Mouse (Mus musculus): ENCODE results near the gene Calcb. TPM values are rescaled to one million over a fixed set of nuclear protein-coding genes. Genes with fewer than 3 reads are reported as not detected.

Calcb gene
- total RNA-seq, 2 experiments from 2014 or later: 0.47 to 0.74 TPM

DNA sequence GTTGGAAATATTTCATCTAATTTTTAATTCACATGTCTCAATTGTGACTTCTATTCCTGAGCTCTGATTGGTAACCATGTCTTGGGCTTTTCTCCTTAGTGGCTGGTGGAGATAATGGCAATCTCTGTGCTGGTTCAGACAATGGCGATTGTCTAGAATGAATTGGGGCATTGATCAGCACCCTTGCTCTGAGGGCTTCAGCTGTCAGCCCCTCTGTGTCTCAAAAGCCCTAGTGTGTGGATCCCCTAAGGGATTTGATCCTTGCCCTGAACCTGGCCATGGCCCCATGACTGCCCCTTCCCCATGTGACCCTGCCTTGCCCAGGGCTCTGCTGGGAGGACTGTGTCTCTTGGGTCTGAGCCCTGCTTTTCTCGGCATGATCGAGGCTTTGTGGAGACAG lies 29.2 kb downstream of the Calcb start:
- intact Hi-C loops (cut with DNase I): no loop called here
- no peak for DNase-seq

DNA sequence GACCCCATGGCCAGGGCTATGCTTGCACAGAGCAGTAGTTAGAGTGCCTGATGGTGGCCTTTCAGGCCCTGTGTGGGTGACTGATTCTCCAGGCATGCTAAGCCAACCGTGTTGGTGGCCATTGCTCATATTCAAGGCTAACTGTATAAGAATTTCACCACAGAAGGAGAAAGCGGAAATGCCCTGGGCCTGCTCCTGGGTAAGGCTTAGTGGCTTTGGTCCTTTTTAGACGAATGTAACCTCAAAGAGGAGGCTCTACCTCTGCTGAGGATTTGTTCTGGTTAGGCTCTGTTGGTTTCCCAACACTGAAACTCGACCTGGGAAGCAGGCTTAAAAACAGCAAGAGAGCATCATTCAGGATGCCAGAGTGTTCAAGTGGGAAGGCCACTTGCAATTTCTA lies 29.8 kb downstream of the Calcb start:
- intact Hi-C loops (cut with DNase I): no loop called here

DNA sequence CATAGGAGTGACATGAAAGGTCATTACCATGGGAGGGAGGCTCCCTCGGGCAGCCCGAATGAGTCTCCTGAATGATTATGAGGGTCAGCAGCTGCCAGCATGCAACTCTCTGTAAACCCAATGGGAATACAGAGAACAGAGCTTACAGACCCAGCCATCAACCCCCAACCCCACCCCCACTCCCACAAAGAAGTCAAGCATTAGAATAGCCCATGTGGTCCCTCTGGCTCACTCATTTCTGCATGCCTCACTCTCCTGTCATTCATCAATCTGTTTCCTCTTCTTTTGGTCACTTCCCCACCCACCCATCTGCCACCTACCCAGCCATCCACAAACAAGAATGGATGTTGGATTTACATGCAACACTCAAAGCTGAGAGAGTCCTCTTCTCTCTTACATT lies 35.0 kb downstream of the Calcb start:
- no peak for DNase-seq
- intact Hi-C loops (cut with DNase I): no loop called here

More for the DNA sequence above, 29.8 kb downstream of the Calcb start:
- DNase-seq: no peak

DNA sequence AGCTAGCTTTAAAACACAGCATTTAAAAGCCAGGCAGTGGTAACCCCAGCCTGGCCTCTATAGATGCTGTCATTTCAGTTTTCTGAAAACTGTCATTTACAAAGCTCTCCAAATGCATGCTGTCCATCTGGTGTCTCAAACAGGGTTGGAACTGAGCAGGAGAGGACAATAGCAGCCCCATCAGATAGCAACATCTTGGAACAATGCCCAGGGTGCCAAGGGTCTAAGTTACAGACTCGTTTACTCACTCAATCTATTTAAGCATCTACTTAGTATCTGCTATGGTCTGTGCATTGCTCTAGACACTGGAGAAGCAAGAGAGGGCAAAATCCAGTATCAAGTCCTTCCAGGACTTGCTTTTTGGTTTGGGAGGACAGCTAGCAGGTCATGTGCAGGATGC lies 35.8 kb downstream of the Calcb start:
- intact Hi-C loops (cut with DNase I): no loop called here
- no peak for DNase-seq

DNA sequence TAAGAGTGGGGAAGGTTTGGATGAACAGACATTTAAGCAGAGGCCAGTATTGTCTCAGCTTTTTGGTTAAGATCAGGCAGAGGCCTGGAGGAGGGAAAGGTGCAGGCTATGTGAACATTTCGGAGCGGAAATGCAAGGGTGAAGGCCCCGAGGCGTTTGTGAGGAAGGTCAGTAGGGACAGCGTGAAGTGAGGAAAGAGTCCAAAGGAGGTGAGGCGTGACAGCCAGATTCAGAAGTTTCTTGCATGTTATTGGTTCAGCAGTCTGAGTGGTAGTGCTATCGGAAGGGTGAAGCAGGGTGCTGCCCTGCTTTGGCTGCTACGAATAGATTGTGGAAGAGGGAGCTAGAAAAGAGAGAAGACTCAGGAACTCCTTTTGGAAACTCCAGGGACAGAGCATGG lies 36.2 kb downstream of the Calcb start:
- DNase-seq: no peak
- intact Hi-C loops (cut with DNase I): no loop called here

DNA sequence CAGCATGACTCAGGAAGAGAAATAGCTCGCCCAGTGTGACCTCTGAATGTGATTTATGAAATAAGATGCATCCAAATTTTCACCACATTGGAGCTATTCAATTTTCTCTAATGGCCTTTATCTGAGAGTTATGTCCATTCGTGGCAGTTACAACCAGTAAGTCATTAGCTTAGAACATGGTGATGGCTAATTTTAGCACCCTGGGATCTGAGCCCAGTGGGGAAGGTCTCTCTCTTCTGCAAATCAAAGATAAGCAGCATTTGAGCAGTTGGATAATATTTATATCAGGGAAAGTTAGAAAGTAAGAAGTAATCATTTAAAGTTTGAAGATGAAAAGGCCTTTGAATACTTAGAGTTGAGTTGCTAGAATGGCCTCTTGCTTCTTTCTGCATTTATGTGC lies 44.2 kb downstream of the Calcb start:
- intact Hi-C loops (cut with DNase I): no loop called here
- peak; percentile 34 to 35 for DNase-seq

DNA sequence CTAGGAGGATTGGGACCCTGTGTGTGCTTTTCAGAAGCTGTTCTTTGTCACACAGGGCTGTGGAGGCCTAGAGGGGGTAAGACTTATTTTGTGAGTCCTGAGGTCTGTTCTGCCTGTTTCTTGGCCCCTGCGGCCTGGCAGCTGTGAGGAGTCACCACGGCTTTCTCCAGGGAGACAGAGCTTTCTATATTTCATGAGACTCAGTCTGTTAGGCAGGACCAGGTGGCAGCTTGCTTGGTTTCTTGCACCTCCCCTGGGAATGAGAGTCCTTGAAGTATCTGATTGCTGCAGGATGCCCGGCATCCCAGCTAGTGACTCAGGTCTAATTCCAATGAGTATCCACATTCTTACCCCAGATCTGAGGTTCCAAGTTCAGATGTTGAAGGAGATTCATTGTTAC lies 46.8 kb downstream of the Calcb start:
- no peak for DNase-seq
- intact Hi-C loops (cut with DNase I): no loop called here

DNA sequence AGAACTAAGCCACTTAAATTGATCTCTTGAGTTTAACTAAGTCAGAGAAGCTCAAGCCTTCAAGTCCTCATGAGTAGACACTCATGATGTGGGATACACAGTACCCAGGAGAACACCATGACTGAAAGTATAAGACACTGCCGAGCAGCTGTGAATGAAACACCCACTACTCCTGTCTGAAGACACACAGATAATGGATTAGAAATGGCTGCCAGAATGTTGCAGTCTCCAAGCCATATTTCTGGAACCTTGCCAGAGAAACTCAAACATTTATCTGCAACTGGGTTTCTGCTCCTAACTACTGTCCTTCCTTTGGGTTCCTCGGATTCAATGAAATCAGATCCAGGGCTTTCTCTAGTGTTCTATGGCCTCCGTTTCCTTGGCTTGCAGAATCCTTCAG lies 48.1 kb downstream of the Calcb start:
- intact Hi-C loops (cut with DNase I): no loop called here
- no peak for DNase-seq

DNA sequence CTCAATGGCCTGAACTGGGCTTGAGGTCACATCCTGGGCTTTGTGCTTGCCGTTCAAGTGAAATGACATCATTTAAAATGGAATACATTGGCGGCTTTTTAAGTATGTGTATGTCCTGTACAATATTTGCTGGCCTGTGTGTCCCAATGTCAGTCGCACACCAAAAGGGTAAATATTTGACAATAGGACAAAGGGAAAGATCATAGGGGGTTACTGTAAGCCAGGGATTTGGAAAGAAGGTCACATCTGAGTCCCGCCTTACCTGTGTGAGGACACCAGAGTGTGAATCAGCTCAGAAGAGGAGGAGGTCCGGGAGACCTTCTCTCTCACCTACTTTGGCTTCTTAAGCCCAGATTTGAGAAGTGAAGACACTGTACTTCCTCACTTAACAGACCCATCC lies 50.1 kb downstream of the Calcb start:
- intact Hi-C loops (cut with DNase I): no loop called here

DNA sequence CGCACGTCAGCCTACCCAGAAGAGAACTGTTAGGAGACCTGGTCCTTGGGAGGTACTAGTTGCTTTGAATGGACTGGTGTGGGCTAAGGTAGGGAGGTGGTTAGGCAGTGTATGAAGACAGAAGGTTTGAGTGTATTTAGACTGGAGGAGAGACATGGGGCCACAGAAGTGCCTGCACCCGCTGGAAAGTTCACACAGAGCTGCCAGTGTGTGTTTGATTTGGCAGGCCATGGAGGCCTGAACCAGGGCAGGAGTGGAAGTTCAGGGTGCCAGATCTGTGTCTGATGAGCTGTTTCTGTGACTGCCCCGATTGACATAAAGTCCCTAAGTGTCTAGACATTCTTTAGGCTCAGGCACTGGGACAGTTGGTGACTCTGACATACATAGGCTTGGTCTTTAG lies 50.6 kb downstream of the Calcb start:
- intact Hi-C loops (cut with DNase I): no loop called here
- DNase-seq: no peak

More for the DNA sequence above, 50.1 kb downstream of the Calcb start:
- DNase-seq: no peak

DNA sequence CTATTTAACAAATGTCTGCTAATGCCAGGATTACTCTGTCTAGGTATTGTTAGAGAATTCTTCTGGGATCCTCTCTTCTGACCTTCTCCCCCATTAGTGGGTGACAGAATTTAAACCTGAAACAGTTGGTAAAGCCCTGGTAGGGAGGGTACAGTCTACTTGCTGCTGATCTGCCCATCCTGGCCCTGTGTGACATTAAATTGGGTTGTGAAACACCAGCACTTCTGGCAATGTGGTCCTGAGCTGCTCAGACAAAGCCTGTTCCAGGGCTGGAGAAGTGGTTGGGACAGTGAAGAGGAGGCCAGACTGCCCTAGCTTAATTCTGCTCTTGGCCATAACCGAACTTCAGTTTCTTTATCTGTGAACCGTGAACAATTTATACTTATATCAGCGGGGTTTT lies 52.1 kb downstream of the Calcb start:
- DNase-seq: no peak
- intact Hi-C loops (cut with DNase I): no loop called here

DNA sequence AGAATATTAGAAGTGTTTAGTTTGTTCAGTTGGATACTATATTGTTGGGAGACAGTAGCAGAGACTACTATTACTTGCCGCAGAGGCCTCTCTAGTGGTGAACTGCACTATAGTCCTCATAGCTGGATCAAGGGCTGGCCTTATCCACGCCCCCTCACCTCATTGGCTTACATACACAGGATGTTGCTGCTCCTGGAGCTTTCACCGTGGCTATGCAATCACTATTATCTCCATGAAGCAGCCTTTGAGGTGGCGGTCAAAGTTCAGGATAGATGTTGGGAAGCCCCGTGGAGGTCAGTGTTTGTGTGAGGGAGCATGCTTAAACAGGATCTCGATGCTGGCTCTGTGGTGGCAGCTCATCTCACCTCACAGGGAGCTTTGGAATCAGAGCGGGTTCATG lies 53.4 kb downstream of the Calcb start:
- intact Hi-C loops (cut with DNase I): no loop called here

More for the DNA sequence above, 53.4 kb downstream of the Calcb start:
- no peak for DNase-seq

Other genes starting within 250 kb of the Calcb start
- 1 to 10 TPM; 1.0 to 1.1 TPM for gene Cyp2r1, start 155.7 kb upstream of the Calcb start, total RNA-seq (2021)
- not detected for gene Calca, start 82.3 kb upstream of the Calcb start, total RNA-seq (2021)
- 1 to 10 TPM; 1.1 to 1.2 TPM for gene Insc, start 25.1 kb downstream of the Calcb start, total RNA-seq (2021)